Mouse (Mus musculus) G1E (cell line): ENCODE results near the gene Gpr179.

ENCODE experiments used
- CTCF ChIP-seq: IDR thresholded peaks from 2 replicates; pipeline ENCODE4 v1.5.1; 2012; ENCODE audit warnings: low read depth, low read length, inconsistent platforms, mixed read lengths
- GATA1 ChIP-seq: IDR thresholded peaks from 2 replicates; pipeline ENCODE4 v1.6.1; 2012; ENCODE audit warnings: borderline replicate concordance, low read length, inconsistent platforms, mixed read lengths
- TAL1 ChIP-seq: conservative IDR thresholded peaks from 2 replicates; pipeline ENCODE4 v1.6.1; 2012; ENCODE audit warnings: low read depth, low read length, inconsistent platforms, mixed read lengths

DNA sequence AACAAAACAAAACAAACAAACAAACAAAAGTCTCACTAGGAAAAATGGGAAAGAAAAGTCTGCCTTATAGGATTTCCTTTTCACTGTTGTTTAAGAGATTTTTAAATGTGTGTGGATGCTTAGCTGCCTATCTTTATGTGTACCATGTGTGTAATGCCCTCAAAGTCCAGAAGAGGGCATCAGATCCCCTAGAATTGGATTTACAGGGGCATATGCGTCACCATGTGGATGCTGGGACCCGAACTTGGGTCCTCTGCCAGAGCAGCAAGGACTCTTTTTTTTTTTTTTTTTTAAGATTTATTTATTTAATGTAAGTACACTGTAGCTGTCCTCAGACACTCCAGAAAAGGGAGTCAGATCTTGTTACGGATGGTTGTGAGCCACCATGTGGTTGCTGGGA lies 37.8 kb downstream of the Gpr179 start:
- TF ChIP-seq CTCF, result peak; percentile 17; the same call in 1 of the 2 replicates
- no peak for TF ChIP-seq TAL1
- TF ChIP-seq GATA1, result no peak
